Mouse (Mus musculus): ENCODE data around the gene Abcg4.
"Not testable (repeated sequence)": the region's sequence is repeated elsewhere in the genome, so short reads cannot be mapped to it uniquely, and the experiment has no call there.

The Abcg4 gene

DNA sequence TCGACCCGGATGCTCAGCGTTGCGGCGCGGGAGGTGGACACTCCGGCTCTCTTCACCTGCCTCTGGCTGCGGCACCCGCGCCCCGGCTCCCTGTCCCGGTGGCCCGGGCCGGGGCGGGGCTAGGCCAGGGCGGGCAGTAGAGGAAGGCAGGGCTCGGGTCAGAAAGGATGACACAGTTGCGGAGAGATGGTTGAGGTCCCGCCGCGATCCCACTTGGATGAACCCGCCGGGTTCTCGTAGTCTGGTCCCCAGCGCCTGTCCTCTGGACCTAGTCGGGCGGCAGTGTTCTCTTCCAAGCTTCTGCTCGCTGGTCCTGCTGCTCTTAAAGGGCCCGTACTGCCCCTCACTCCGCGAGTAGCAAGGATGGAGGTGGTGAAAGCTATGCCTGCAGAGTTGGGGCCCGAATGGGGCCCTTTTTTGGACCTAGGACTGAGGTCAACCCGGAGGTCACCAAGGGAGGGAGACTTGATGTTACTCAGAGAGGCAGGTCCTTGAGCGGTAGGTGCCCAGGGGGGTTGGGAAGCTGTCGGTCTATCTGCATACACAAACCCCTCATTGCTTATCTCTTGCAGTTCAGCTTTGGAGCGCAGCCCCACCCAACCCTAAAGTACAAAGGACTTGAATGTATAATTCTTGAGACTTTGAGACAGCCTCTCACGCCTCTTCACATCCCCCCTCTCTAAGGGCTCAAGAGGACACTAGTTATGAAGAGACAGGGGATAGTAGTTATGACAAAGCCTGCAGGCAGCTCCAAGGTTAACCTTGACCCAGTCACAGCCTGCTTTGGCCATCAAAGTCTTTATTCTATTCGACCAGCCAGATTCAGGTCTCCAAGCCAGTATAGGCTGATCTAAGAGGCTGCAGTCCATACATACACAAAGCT lies at the start of gene Abcg4:
Gene Abcg4, minus strand, starts transcription at position 540 of the 883 bp plus-strand sequence.
- DNase-seq (ENCODE audit: low spot score), result peak; percentile 56

GRCm38 (mm10) chr9:44337436-44338169 lies 49.2 kb upstream of the Abcg4 start:
- DNase-seq (ENCODE audit: low spot score), result no peak

DNA sequence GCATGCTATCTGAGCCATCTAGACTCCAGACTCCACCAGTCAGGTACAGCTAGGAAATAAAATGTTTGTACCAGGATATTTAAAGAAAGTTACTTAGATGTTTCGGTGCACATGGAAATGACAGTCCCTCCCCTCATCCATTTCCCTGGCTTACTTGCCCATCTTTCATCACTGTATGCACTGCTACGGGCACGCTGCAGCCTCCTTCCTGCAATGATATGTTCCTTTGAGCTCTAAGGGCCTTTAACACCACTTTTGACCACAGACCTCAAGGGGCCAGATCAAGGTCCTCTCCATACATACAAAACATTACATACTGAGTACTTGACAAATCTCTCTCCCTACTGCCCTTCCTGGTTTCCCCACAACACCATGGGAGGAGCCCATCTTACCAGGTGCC lies 48.5 kb upstream of the Abcg4 start:
- DNase-seq (ENCODE audit: low spot score), result no peak

GRCm38 (mm10) chr9:44336513-44336912 lies 48.1 kb upstream of the Abcg4 start:
- DNase-seq (ENCODE audit: low spot score), result not testable (repeated sequence)

- DNase-seq (ENCODE audit: low spot score), result no peak
Observed at GRCm38 (mm10) chr9:44336093-44336406, 47.6 kb upstream of the Abcg4 start.

GRCm38 (mm10) chr9:44335331-44336092 lies 47.1 kb upstream of the Abcg4 start:
- peak; percentile 58 for DNase-seq (ENCODE audit: low spot score)

DNA sequence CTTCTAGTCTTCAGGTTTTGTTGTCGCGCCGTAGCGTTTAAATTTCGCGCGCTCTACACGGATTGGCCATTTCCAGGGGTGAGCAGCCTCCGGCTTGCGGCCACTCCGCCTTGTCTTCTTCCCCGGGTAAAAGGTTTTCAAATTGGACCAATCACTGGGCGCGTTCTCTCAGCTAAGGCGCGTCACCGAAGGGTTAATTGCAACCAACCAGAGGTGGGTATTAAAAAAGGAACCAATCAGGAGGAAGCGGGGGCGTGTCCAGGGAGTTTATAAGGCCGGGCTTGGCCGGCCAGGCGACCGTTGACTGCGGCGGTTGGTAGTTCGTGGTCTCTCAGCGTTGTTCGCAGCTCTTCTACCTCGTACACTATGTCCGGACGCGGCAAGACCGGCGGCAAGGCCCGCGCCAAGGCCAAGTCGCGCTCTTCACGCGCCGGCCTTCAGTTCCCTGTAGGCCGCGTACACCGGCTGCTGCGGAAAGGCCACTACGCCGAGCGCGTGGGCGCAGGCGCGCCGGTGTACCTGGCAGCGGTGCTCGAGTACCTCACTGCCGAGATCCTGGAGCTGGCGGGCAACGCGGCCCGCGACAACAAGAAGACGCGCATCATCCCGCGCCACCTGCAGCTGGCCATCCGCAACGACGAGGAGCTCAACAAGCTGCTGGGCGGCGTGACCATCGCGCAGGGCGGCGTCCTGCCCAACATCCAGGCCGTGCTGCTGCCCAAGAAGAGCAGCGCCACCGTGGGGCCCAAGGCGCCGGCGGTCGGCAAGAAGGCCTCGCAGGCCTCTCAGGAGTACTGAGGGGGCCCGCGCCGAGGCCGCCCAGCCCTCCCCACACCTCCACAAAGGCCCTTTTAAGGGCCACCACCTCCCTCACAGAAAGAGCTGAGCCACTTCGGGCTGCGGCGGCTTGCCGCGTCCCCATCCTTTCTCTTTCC lies 46.2 kb upstream of the Abcg4 start, which contains the start of gene H2afx:
Gene H2afx, plus strand, starts transcription at position 299 of the 935 bp plus-strand sequence.
- DNase-seq (ENCODE audit: low spot score), result peak; percentile 99

GRCm38 (mm10) chr9:44332918-44333638 lies 44.7 kb upstream of the Abcg4 start:
- DNase-seq (ENCODE audit: low spot score), result no peak

DNA sequence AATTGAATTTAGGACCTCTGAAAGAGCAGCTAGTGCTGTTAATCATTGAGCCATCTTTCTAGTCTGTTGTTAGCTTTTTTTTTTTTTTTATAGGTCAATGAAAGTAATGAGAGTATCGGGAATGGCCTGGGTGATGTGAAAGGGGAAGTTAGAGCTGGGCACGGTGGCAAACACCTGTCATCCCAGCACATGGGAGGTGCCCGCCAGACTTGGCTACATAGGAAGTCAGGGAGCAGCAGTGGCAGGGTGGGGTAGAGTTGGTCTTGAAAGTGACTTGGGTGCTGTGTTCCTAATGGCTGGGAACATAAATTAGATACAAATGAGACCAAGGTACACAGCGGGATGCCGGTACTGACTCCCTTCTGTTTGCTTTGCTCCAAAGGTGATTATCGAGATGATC lies 42.3 kb upstream of the Abcg4 start:
- DNase-seq (ENCODE audit: low spot score), result no peak

DNA sequence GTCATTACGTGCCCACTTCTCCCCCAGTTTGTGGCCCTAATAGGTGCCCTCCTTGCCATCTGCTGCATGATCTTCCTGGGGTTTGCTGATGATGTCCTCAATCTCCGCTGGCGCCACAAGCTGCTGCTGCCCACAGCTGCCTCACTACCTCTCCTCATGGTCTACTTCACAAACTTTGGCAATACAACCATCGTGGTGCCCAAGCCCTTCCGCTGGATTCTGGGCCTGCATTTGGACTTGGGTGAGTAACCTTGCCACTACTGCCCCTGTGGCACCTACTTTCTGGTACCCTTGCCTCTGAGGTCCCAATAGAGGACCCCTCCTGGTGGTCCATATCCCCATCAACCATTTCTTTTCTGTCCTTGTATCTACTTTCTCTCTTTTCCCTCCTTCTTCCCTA lies 39.5 kb upstream of the Abcg4 start:
- no peak for DNase-seq (ENCODE audit: low spot score)

DNA sequence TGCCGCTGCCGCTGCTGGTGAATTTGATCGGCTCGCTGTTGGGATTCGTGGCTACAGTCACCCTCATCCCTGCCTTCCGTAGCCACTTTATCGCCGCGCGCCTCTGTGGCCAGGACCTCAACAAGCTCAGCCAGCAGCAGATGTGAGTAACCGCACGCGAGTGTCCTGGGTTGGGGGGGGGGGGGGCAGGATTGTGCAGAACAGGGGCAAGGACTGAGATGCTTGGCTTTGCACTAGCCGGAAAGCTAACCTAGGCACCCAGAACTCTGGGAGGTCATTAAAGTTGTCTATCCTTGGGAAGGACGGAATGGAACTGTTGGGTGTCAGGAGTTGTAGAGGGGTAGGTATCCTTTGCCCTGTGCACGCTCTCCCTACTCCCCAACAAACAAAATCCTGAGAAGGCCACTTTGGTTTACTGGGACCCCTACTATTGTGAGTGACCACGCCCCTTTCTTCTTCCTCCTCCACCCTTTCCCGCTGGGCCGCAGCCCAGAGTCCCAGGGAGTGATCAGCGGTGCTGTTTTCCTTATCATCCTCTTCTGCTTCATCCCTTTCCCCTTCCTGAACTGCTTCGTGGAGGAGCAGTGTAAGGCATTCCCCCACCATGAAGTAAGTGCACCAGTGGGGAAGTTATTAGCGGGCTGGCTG lies 38.8 kb upstream of the Abcg4 start:
- no peak for DNase-seq (ENCODE audit: low spot score)

DNA sequence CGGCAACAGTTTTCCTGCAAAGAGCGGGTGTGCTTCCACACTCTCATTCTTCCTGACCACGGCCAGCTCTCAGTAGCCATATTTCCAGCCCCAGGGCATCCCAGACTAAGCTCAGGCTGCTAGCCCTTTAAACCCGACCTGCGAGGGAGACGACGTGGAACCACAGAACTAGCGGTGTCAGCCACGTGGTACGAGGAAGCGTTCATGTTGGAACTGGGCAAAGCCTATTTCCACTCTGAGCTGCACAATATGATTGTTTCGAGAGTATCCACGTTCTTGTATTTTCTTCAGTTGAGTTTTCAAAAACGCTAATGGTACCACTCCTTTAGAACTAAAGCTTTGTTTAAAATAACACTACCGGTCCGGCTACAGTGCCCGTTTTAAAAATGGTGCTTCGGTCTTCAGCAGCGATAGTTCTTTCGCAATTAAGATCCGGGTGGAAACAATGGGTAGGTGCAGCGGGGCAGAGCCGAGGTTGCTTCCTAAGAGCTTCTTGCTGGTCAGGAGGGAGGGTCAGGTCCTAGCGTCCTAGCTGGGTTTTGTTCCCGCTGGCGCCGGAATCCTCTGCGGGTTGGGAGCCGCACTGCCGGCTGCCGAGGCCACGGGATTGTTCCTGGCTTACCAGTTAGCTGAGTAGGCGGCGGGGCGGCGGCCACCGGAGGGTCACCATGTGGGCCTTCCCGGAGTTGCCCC lies 38.1 kb upstream of the Abcg4 start:
- DNase-seq (ENCODE audit: low spot score), result peak; percentile 89

GRCm38 (mm10) chr9:44325768-44326370 lies 37.5 kb upstream of the Abcg4 start, which contains the start of gene Dpagt1:
Dpagt1 (plus strand) TSS chr9:44326019.
- no peak for DNase-seq (ENCODE audit: low spot score)

- DNase-seq (ENCODE audit: low spot score), result not testable (repeated sequence)
Observed at GRCm38 (mm10) chr9:44325032-44325767, 36.8 kb upstream of the Abcg4 start.

GRCm38 (mm10) chr9:44324147-44324546 lies 35.7 kb upstream of the Abcg4 start:
- no peak for DNase-seq (ENCODE audit: low spot score)

GRCm38 (mm10) chr9:44323656-44324055 lies 35.2 kb upstream of the Abcg4 start:
- DNase-seq (ENCODE audit: low spot score), result not testable (repeated sequence)

DNA sequence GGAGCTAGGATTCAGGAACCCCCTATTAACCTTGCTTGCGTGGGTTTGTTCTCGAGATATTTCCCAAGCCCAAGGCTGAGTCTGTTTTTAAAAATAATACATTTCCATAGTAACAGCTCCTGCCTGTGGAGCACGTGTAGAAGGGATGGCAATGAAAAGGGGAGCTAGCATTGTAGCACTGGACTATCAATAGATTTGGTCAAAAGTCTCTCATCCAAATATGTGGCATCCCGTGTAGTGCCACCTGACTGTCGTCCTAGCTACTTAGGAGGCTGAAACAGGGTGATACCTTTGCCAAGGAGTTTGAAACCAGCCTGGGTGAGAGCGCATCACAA lies 32.4 kb upstream of the Abcg4 start:
- DNase-seq (ENCODE audit: low spot score), result peak; percentile 87
